Mouse (Mus musculus): ENCODE results near the gene Ncln. TPM values are rescaled to one million over a fixed set of nuclear protein-coding genes. Genes with fewer than 3 reads are reported as not detected.

Gene Ncln
- polyA plus RNA-seq, 1 experiment from 2014 or later, result 86.1 TPM

DNA sequence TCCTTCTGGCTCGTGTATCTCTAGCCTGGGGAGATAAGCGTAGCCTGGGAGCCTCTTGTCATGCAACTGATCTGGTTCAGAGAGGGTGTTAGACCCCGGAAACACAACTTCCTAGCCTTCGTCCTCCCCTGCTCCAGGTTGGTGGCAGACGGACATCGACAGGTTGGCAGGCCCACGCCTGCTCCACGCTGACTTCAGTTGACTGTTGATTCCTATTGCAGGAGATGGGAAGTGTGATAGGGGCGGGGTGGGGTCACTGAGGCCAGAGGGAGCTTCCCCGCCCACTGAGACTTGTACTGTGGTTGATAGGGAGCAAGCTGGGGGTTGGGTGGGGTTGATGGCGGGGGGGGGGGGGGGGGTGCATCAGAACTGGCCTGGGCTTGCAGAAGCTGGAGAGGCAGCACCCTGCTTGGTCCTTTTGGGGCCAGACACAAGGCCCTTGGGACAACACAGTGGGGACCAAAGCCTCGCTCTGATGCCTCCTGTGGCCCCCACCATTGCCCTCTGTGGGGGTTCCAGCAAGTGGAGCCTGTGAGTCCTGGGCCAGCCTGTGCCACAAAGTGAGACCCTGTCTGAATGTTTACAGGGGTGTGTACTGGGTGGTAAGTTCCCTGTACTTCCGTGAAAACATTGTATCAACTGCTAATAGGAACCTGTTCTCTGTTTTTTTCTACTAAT is 29.0 kb upstream of the Ncln start:
- Histone ChIP-seq H3K4me1 (peaks cover 22% of the 10 kb centered on the region), H3K27me3 (ENCODE audit: insufficient read depth, poor library complexity, severe bottlenecking) (peaks cover 7% of the 10 kb centered on the region; the same call in 1 of the 2 replicates), H3K4me3 (no peak overlapping the region), H3K36me3 (peaks cover 13% of the 10 kb centered on the region), H3K27ac (peak overlapping the region; percentile 62; the same call in 1 of the 2 replicates), H3K9me3 (no peaks in the 10 kb centered on the region)
- no peak for DNase-seq (ENCODE audit: low spot score)
- WGBS, result 34% methylated on average over 12 of the region's 13 CpGs

DNA sequence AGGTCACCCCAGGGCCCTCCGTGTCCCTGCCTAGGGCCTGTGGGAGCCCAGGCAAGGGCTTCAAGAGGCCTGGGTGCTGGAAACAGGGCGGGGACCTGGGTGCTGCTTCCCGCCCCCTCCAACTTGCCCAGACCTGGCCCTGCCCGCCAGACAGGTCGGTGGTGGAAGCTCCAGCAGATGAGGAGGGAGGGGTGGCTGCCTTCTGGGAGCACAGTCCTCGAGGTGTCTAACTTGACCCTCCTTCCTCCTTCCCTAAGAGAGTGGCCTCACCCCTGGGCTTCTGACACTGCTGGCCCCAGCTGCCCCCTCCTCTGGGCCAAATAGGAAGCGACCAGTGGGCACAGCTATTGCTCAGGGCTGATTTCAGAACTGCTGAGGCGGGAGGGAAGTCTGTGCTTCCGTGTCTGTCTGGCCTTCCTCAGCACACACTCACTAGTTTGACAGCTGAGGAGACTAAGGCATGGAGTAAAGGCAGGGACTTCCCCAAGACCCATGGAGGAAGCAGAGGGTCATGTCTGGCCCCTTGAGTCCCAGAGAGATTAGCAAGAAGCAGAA is 27.9 kb upstream of the Ncln start, which contains the start of gene Gna15:
Gene Gna15, minus strand, starts transcription at position 175 of the 555 bp plus-strand sequence.
- DNase-seq (ENCODE audit: low spot score), result peak; percentile 88
- peaks cover 26% of the 10 kb centered on the region for H3K4me1 ChIP-seq
- H3K27me3 ChIP-seq (ENCODE audit: insufficient read depth, poor library complexity, severe bottlenecking), result peaks cover 7% of the 10 kb centered on the region; the same call in 1 of the 2 replicates
- peak within 1 kb of the TSS; percentile 85 for H3K27ac ChIP-seq
- peak within 1 kb of the TSS; percentile 50 for H3K4me3 ChIP-seq
- H3K36me3 ChIP-seq, result peaks cover 3% of the 10 kb centered on the region
- H3K9me3 ChIP-seq, result no peaks in the 10 kb centered on the region
- 9% methylated on average over 9 of the region's 9 CpGs for WGBS

DNA sequence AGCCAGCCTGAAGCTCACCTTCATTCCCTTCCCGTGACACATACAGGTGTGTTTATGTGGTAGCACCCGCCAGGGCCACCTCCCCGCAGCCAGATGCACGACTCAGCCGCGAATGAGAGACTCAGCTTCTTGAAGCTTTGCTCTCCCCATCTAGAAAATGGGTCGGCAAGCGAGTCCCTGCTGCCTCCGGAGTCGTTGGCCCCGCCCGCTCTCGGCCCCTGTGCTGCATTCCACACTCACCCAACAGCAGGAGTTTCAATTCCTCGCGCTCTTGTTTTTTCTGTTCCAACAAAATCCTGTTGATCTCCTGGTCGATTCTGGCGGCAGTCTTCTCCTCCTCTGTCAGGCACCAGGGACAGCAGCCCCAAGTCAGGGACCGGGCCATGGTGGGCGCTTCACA is 27.4 kb upstream of the Ncln start:
- Histone ChIP-seq H3K27me3 (ENCODE audit: insufficient read depth, poor library complexity, severe bottlenecking) (peaks cover 7% of the 10 kb centered on the region; the same call in 1 of the 2 replicates), H3K4me1 (peaks cover 26% of the 10 kb centered on the region), H3K36me3 (no peaks in the 10 kb centered on the region; the same call in 1 of the 2 replicates), H3K4me3 (peak overlapping the region; percentile 50), H3K9me3 (no peaks in the 10 kb centered on the region), H3K27ac (peak overlapping the region; percentile 85)
- no peak for DNase-seq (ENCODE audit: low spot score)
- WGBS, result 9% methylated on average over 19 of the region's 19 CpGs

DNA sequence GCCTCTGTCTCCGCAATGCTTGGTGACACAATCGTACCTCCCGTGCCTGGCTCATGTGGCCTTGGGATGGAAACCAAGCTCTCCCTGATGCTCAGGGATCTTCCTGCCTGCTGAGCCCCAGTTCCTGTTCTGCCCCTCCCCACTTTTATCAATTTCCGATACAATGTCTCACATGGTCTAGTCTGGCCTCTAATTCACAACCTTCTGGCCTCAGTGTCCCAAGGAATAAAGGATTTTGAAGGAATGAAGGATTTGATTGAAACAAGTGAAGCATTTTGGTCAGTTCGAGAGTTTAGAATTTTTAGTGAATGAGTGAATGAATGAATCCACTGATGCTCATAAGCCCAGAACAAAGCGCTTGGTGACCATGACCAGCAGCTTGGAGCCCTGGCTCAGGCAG is 26.9 kb upstream of the Ncln start:
- Histone ChIP-seq H3K4me1 (peaks cover 26% of the 10 kb centered on the region), H3K27ac (no peak overlapping the region), H3K27me3 (ENCODE audit: insufficient read depth, poor library complexity, severe bottlenecking) (peaks cover 7% of the 10 kb centered on the region; the same call in 1 of the 2 replicates), H3K9me3 (no peaks in the 10 kb centered on the region), H3K36me3 (no peaks in the 10 kb centered on the region), H3K4me3 (peak overlapping the region; percentile 50)
- DNase-seq (ENCODE audit: low spot score), result no peak
- 70% methylated on average over 6 of the region's 6 CpGs for WGBS

DNA sequence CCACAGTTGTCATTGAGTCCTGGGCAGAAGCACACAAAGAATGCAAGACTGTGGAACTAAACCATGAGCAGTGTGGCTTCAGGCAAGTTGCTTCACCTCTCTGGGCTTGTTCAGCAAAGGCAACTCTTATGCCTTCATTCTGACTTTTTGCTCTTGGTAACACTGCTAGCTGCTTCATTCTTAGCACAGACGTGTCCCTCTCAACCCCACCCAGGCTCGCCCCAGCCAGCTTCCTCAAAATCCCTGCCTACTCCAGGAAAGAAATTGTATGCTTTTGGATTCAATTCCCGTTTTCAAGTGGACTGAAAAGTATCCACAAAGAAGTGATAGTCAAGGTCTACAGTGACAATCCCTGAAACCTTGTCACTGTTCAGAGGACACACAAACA is 23.8 kb upstream of the Ncln start:
- Histone ChIP-seq H3K4me1 (peaks cover 22% of the 10 kb centered on the region), H3K27ac (no peak overlapping the region), H3K27me3 (ENCODE audit: insufficient read depth, poor library complexity, severe bottlenecking) (peaks cover 10% of the 10 kb centered on the region; the same call in 1 of the 2 replicates), H3K36me3 (no peaks in the 10 kb centered on the region), H3K4me3 (no peak overlapping the region), H3K9me3 (no peaks in the 10 kb centered on the region)
- 60% methylated on average over 3 of the region's 3 CpGs for WGBS
- no peak for DNase-seq (ENCODE audit: low spot score)

DNA sequence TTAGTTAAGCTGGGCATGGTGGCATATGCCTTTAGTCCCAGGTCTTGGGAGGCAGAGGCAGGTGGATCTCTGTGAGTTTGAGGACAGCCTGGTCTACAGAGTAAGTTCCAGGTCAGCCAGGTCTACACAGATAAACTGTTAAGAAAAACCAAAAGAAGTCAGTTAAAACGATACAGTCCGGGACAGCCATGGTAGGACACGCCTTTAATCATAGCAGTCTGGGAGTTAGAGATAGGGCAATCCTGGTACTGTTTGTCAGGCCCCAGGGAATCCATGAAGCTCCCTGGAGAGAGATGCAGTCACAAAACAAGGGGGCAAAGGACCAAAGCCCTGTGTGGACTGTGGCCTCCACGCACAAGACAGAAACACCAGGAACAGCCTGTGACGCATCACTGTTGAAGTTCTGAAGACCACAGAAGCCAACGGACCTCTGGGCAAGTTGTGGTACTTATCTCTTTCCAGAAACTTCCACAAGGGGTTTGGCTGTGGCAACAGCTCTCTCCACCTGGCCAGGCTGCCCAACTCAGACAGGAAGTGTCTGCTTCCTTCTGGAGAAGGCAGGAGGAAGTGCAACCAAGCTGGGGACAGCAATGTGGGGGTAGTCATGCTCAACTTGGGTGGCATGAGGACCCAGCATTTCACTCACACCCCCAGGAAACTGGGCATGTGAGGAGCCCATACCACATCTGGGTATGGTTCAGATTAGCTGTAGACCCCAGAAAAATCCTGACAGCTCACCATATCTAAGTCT is 23.2 kb upstream of the Ncln start:
- Histone ChIP-seq H3K27me3 (ENCODE audit: insufficient read depth, poor library complexity, severe bottlenecking) (peaks cover 10% of the 10 kb centered on the region; the same call in 1 of the 2 replicates), H3K36me3 (peaks cover 2% of the 10 kb centered on the region; the same call in 1 of the 2 replicates), H3K4me3 (no peak overlapping the region; the same call in 1 of the 2 replicates), H3K4me1 (peaks cover 16% of the 10 kb centered on the region), H3K9me3 (no peaks in the 10 kb centered on the region), H3K27ac (no peak overlapping the region)
- DNase-seq (ENCODE audit: low spot score), result no peak
- WGBS, result 63% methylated on average over 6 of the region's 6 CpGs

DNA sequence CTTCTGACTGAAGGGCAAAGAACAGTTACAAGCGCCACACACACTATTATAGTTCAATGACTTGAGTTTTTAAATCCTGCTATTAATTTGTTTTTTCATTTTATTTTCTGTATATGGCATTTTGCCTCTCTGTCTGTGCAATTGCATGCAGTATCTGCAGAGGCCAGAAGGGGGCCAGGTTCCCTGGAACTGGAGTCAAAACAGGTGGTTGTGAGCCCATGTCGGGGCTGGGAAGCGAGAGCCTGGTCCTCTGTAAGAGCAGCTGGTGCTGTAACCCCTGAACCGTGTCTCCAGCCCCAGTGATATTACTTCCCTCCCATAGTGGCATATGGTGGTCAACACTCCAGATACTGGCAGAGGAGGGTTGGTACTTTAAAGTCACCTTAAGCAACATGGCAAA is 22.4 kb upstream of the Ncln start:
- peaks cover 9% of the 10 kb centered on the region for H3K36me3 ChIP-seq
- no peak overlapping the region for H3K4me3 ChIP-seq
- WGBS, result 15% methylated on average over 4 of the region's 4 CpGs
- no peak for DNase-seq (ENCODE audit: low spot score)
- H3K4me1 ChIP-seq, result peaks cover 8% of the 10 kb centered on the region
- no peak overlapping the region for H3K27ac ChIP-seq
- H3K27me3 ChIP-seq (ENCODE audit: insufficient read depth, poor library complexity, severe bottlenecking), result peaks cover 4% of the 10 kb centered on the region; the same call in 1 of the 2 replicates
- H3K9me3 ChIP-seq, result no peaks in the 10 kb centered on the region

DNA sequence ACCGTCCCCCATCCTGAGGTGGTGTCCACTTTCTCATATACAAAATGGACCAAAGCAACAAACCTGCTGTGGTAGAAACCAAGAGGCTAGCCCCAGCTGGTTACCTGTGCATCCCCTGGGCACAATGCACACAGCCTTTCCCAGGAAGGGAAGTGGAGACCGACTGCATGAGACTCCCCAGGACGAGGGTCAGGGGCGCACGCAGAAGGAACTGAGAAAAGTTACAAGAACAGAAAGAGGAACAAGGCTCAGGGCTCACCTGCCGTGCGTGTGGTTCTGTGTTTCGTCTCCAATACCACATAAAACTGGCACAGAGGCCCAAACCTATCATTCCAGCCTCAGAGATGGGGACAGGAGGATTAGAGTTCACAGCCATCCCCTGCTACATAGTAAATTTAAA is 21.0 kb upstream of the Ncln start:
- Histone ChIP-seq H3K27ac (no peak overlapping the region), H3K4me1 (peaks cover 6% of the 10 kb centered on the region), H3K27me3 (ENCODE audit: insufficient read depth, poor library complexity, severe bottlenecking) (peaks cover 17% of the 10 kb centered on the region), H3K4me3 (no peak overlapping the region), H3K9me3 (no peaks in the 10 kb centered on the region), H3K36me3 (peaks cover 13% of the 10 kb centered on the region)
- no peak for DNase-seq (ENCODE audit: low spot score)
- 69% methylated on average over 8 of the region's 8 CpGs for WGBS

DNA sequence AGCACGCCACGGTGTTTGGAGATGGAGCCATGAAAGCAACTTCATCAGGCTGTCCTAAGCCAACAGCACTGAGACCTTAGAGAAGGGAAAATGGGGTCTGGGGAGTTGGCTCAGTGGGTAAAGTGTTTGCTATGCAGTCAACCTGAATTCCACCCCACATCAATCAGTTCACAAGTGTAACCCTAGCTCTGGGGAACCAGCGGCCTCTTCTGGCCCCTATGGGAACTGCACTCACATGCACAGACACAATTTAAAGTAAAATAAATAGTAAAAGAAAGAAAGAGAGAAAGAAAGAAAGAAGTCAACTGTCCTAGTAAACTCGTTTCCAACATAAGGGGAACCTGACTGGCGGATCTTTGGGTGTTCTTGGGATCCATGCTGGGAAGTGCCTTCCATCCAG is 17.6 kb upstream of the Ncln start:
- Histone ChIP-seq H3K4me3 (no peak overlapping the region), H3K27ac (no peak overlapping the region), H3K27me3 (ENCODE audit: insufficient read depth, poor library complexity, severe bottlenecking) (peaks cover 32% of the 10 kb centered on the region), H3K9me3 (no peaks in the 10 kb centered on the region), H3K36me3 (peaks cover 13% of the 10 kb centered on the region), H3K4me1 (peaks cover 5% of the 10 kb centered on the region)
- DNase-seq (ENCODE audit: low spot score), result no peak
- WGBS, result 82% methylated on average over 5 of the region's 5 CpGs

DNA sequence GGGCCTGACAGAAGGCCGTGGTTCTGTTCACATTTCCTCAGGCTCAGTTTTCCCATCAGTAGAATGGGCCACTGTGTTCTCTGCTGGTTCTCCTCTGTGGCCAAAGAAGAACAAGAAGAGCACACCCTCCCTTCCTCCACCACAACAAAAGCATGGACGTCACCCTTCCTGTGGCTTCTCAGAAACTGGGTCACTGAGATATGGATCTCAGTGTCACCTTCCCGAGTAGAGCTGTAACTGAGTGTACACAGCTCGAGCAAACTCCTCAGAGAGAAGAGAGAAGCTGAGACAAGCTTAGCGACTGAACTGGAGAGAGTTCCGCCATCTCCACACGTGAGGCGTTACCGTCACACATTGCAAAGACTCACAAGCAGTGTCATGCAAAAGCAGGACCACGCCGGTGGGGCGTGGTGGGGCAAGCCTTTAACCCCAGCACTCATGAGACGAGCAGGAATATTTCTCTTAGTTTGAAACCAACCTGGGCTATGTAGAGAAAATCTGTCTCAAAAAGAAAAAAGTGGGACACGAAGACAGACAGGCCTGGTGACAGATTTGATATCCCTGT is 14.1 kb upstream of the Ncln start:
- no peak overlapping the region for H3K4me3 ChIP-seq
- H3K9me3 ChIP-seq, result no peaks in the 10 kb centered on the region
- peaks cover 29% of the 10 kb centered on the region for H3K27me3 ChIP-seq (ENCODE audit: insufficient read depth, poor library complexity, severe bottlenecking)
- peaks cover 8% of the 10 kb centered on the region for H3K4me1 ChIP-seq
- DNase-seq (ENCODE audit: low spot score), result no peak
- H3K27ac ChIP-seq, result no peak overlapping the region
- WGBS, result 75% methylated on average over 14 of the region's 14 CpGs
- H3K36me3 ChIP-seq, result peaks cover 13% of the 10 kb centered on the region

DNA sequence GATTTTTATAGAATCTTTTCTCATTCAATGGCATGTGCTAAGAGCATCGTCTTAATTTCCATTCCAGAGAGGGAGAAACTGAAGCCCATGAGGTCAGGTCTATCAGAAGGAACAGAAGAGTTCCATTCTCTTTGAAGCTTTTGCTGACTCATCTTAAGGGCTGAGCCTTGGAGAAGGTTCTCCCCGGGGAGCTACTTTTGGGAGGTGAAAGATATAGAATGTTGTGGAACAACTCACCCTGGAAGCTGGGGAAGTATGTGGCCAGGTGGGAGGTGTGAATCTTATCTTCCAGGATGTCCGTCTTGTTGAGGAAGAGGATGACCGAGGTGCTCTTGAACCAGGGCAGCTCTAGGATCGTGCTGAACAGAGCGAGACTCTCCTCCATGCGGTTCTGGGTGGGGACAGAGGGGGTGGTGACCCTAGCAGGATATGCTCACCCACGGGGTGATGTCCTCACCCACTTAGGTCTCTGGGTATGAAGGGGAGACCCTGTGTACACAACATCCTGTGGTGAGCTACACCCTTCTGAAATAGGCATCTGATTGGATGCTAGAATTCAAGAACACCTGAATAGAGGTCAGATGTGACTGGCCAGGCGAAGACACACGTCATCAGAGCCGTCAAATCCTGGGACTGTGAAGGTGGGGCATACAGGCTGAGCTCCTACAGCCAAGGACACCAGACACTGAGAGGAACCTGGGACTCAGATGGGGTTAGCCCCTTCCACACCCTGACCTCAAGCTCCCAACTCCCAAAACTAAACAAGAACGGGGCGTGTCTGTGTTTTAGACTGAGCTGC is 11.7 kb upstream of the Ncln start:
- H3K27me3 ChIP-seq (ENCODE audit: insufficient read depth, poor library complexity, severe bottlenecking), result peaks cover 29% of the 10 kb centered on the region
- H3K36me3 ChIP-seq, result 0 out of 2 replicates have a peak, but pooled peaks cover 4% of the 10 kb centered on the region
- peaks cover 8% of the 10 kb centered on the region for H3K4me1 ChIP-seq
- no peaks in the 10 kb centered on the region for H3K9me3 ChIP-seq
- H3K4me3 ChIP-seq, result no peak overlapping the region
- 64% methylated on average over 13 of the region's 13 CpGs for WGBS
- H3K27ac ChIP-seq, result no peak overlapping the region
- DNase-seq (ENCODE audit: low spot score), result no peak

DNA sequence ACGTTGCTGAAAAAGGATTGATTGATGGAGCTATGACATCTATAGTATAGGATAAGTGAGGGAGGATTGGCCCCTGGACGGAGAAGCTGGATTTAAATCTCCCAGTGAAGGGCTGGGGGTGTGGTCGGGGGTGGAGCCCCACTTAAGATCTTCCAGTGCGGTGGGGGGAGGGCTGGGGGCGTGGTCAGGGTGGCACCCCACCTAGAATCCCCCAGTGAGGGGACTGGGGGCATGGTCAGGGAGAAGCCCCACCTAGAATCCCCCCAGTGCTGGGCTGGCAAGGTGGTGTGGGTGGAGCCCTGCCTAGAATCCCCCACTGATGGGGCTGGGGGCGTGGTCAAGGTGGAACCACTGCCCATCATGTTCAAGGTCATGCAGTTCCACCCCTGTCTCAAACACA is 10.9 kb upstream of the Ncln start:
- 22% methylated on average over 6 of the region's 6 CpGs for WGBS
- Histone ChIP-seq H3K9me3 (no peaks in the 10 kb centered on the region), H3K27me3 (ENCODE audit: insufficient read depth, poor library complexity, severe bottlenecking) (peaks cover 22% of the 10 kb centered on the region), H3K4me3 (no peak overlapping the region), H3K4me1 (peaks cover 10% of the 10 kb centered on the region), H3K36me3 (no peaks in the 10 kb centered on the region), H3K27ac (no peak overlapping the region)
- DNase-seq (ENCODE audit: low spot score), result no peak

Measured in heart, embryonic 10.5 days (tissue).